Mouse (Mus musculus) cerebellum, adult 2 months (tissue): ENCODE measurements at regions not wholly inside any gene's neighbourhood (a gene's known extent, or its start where the extent isn't known, plus 50 kb on each side); places are given as distances from the start of the nearest gene placed in this dataset.

ENCODE experiments used
- DNase-seq, 2 experiments: peaks; one replicate each; pipeline ENCODE4 v3.0.0; 2021
- H3K27ac ChIP-seq: fragments of 200-500 bp; 2 replicates; pipeline ENCODE4 v1.5.1; 2012; ENCODE audit warnings: low read length, control low read depth, inconsistent platforms; ENCODE audit not compliant: insufficient read depth
- H3K27me3 ChIP-seq: fragments of 200-500 bp; 2 replicates; pipeline ENCODE4 v1.6.1; 2012; ENCODE audit warnings: inconsistent platforms, mild to moderate bottlenecking, low read length, moderate library complexity; ENCODE audit not compliant: control insufficient read depth, insufficient read depth
- H3K4me1 ChIP-seq: fragments of 200-500 bp; 2 replicates; pipeline ENCODE4 v1.6.1; 2011; ENCODE audit warnings: low read length; ENCODE audit not compliant: control insufficient read depth, insufficient read depth
- H3K4me3 ChIP-seq: fragments of 200-500 bp; replicated peaks from 2 replicates; pipeline ENCODE3; 2011; ENCODE audit warnings: mild to moderate bottlenecking, low read depth, low read length, control low read depth; ENCODE audit not compliant: insufficient read depth
- CTCF ChIP-seq: fragments of 200-500 bp; IDR thresholded peaks from 2 replicates; pipeline ENCODE4 v1.5.1; 2011; ENCODE audit warnings: low read depth, mild to moderate bottlenecking, control low read depth, low read length, moderate library complexity, borderline replicate concordance; ENCODE audit not compliant: insufficient read depth
- POLR2A ChIP-seq: fragments of 200-500 bp; IDR thresholded peaks from 2 replicates; pipeline ENCODE4 v1.6.1; 2011; ENCODE audit warnings: low read length, control low read depth, borderline replicate concordance; ENCODE audit not compliant: insufficient read depth
- WGBS: fragments of 180-500 bp; shearing (Covaris S2); methylation state at CpG from one replicate; pipeline ENCODE4 v1.1.7; 2018; 5-methylcytosine and 5-hydroxymethylcytosine counted together

GRCm38 (mm10) chr11:25367111-25367510 lies 843.5 kb downstream of the 5730522E02Rik start:
- TF ChIP-seq CTCF (no peak), POLR2A (no peak)
- DNase-seq = no peak
- Histone ChIP-seq H3K27me3 (no peaks in the 10 kb centered on the region; the same call in 1 of the 2 replicates), H3K4me1 (no peaks in the 10 kb centered on the region), H3K4me3 (no peak overlapping the region), H3K27ac (no peak overlapping the region)
- WGBS = 89% methylated on average over 2 of the region's 2 CpGs

- H3K4me1 ChIP-seq = no peaks in the 10 kb centered on the region
- H3K4me3 ChIP-seq = no peak overlapping the region
- DNase-seq = no peak
- WGBS = 55% methylated on average over 6 of the region's 6 CpGs
- TF ChIP-seq POLR2A (no peak), CTCF (no peak)
- H3K27me3 ChIP-seq = no peaks in the 10 kb centered on the region; the same call in 1 of the 2 replicates
- no peak overlapping the region for H3K27ac ChIP-seq
Measured at GRCm38 (mm10) chr11:25365433-25365832, 845.1 kb downstream of the 5730522E02Rik start.

GRCm38 (mm10) chr11:25359723-25360122 lies 850.8 kb downstream of the 5730522E02Rik start:
- no peak for DNase-seq
- Histone ChIP-seq H3K4me1 (0 out of 2 replicates have a peak, but pooled peaks cover 2% of the 10 kb centered on the region), H3K27me3 (no peaks in the 10 kb centered on the region; the same call in 1 of the 2 replicates), H3K27ac (no peak overlapping the region), H3K4me3 (no peak overlapping the region)
- TF ChIP-seq CTCF (no peak), POLR2A (no peak)
- WGBS = 41% methylated on average over 1 of the region's 1 CpGs

- WGBS = 31% methylated on average over 10 of the region's 10 CpGs
- Histone ChIP-seq H3K4me1 (0 out of 2 replicates have a peak, but pooled peaks cover 2% of the 10 kb centered on the region), H3K4me3 (no peak overlapping the region), H3K27ac (no peak overlapping the region), H3K27me3 (no peaks in the 10 kb centered on the region; the same call in 1 of the 2 replicates)
- no peak for TF ChIP-seq CTCF
- TF ChIP-seq POLR2A = no peak
- no peak for DNase-seq
Measured at GRCm38 (mm10) chr11:25357717-25358411, 852.7 kb downstream of the 5730522E02Rik start.

- H3K27ac ChIP-seq = no peak overlapping the region
- H3K27me3 ChIP-seq = no peaks in the 10 kb centered on the region; the same call in 1 of the 2 replicates
- H3K4me1 ChIP-seq = 0 out of 2 replicates have a peak, but pooled peaks cover 2% of the 10 kb centered on the region
- DNase-seq = no peak
- TF ChIP-seq CTCF (no peak), POLR2A (no peak)
- WGBS = 14% methylated on average over 19 of the region's 19 CpGs
- no peak overlapping the region for H3K4me3 ChIP-seq
Measured at GRCm38 (mm10) chr11:25356671-25357586, 853.6 kb downstream of the 5730522E02Rik start.

- WGBS = 30% methylated on average over 2 of the region's 2 CpGs
- Histone ChIP-seq H3K27me3 (no peaks in the 10 kb centered on the region), H3K4me1 (no peaks in the 10 kb centered on the region), H3K27ac (no peak overlapping the region), H3K4me3 (no peak overlapping the region)
- DNase-seq = no peak
- TF ChIP-seq POLR2A (no peak), CTCF (no peak)
Measured at GRCm38 (mm10) chr11:25335667-25336066, 874.9 kb downstream of the 5730522E02Rik start.

- Histone ChIP-seq H3K4me1 (no peaks in the 10 kb centered on the region), H3K4me3 (no peak overlapping the region), H3K27ac (no peak overlapping the region), H3K27me3 (no peaks in the 10 kb centered on the region)
- WGBS = 79% methylated on average over 4 of the region's 4 CpGs
- DNase-seq = no peak
- TF ChIP-seq CTCF (no peak), POLR2A (no peak)
Measured at GRCm38 (mm10) chr11:25330696-25331095, 879.9 kb downstream of the 5730522E02Rik start.
